Mouse (Mus musculus): ENCODE results near the gene Ucn.

The Ucn gene

GRCm38 (mm10) chr5:31138241-31138967, at the start of gene Ucn:
Gene Ucn (minus strand): TSS chr5:31138829.
- no peak for DNase-seq (ENCODE audit: low read depth)

GRCm38 (mm10) chr5:31183678-31184077, 45.0 kb upstream of the Ucn start:
- no peak for DNase-seq (ENCODE audit: low read depth)

GRCm38 (mm10) chr5:31181183-31181770, 42.6 kb upstream of the Ucn start:
- DNase-seq (ENCODE audit: low read depth), result no peak

GRCm38 (mm10) chr5:31179766-31180630, 41.4 kb upstream of the Ucn start, which contains the start of the genes Gm29609 and Gtf3c2:
Gene Gm29609 (minus strand): TSS chr5:31179911.
Gene Gtf3c2 (minus strand): TSS chr5:31180144.
- DNase-seq (ENCODE audit: low read depth), result peak; percentile 96

- DNase-seq (ENCODE audit: low read depth), result peak; percentile 59
Observed at GRCm38 (mm10) chr5:31179301-31179765, 40.7 kb upstream of the Ucn start.

GRCm38 (mm10) chr5:31168630-31169029, 30.0 kb upstream of the Ucn start:
- DNase-seq (ENCODE audit: low read depth), result no peak

GRCm38 (mm10) chr5:31164878-31165277, 26.2 kb upstream of the Ucn start:
- DNase-seq (ENCODE audit: low read depth), result no peak

- no peak for DNase-seq (ENCODE audit: low read depth)
Observed at GRCm38 (mm10) chr5:31162462-31162861, 23.8 kb upstream of the Ucn start.

GRCm38 (mm10) chr5:31154152-31154553, 15.5 kb upstream of the Ucn start, which contains the start of gene Mpv17:
Gene Mpv17 (minus strand): TSS chr5:31154251.
- peak; percentile 85 for DNase-seq (ENCODE audit: low read depth)

GRCm38 (mm10) chr5:31153516-31154151, 15.0 kb upstream of the Ucn start:
- no peak for DNase-seq (ENCODE audit: low read depth)

- DNase-seq (ENCODE audit: low read depth), result peak; percentile 96
Observed at GRCm38 (mm10) chr5:31151746-31152145, 13.1 kb upstream of the Ucn start.

GRCm38 (mm10) chr5:31149781-31150180, 11.2 kb upstream of the Ucn start:
- peak; percentile 75 for DNase-seq (ENCODE audit: low read depth)

GRCm38 (mm10) chr5:31138968-31139425, 368 bp upstream of the Ucn start:
- peak; percentile 68 for DNase-seq (ENCODE audit: low read depth)

- no peak for DNase-seq (ENCODE audit: low read depth)
Observed at GRCm38 (mm10) chr5:31137658-31138057, 971 bp downstream of the Ucn start.

- DNase-seq (ENCODE audit: low read depth), result no peak
Observed at GRCm38 (mm10) chr5:31136730-31137424, 1.8 kb downstream of the Ucn start.

- peak; percentile 32 for DNase-seq (ENCODE audit: low read depth)
Observed at GRCm38 (mm10) chr5:31126050-31126449, 12.6 kb downstream of the Ucn start.

GRCm38 (mm10) chr5:31123481-31123880, 15.1 kb downstream of the Ucn start:
- peak; percentile 56 for DNase-seq (ENCODE audit: low read depth)

- no peak for DNase-seq (ENCODE audit: low read depth)
Observed at GRCm38 (mm10) chr5:31121111-31121510, 17.5 kb downstream of the Ucn start.

GRCm38 (mm10) chr5:31116912-31117311, 21.7 kb downstream of the Ucn start:
- no peak for DNase-seq (ENCODE audit: low read depth)

- DNase-seq (ENCODE audit: low read depth), result no peak
Observed at GRCm38 (mm10) chr5:31116354-31116753, 22.3 kb downstream of the Ucn start, which contains the start of gene Trim54. Gene Trim54 (plus strand): TSS chr5:31116712.

GRCm38 (mm10) chr5:31110781-31111180, 27.8 kb downstream of the Ucn start:
- peak; percentile 73 for DNase-seq (ENCODE audit: low read depth)
